Mouse (Mus musculus) mature B cell (primary cell): Measurements from ENCODE around the gene Tma7.

ENCODE experiments used
- in situ Hi-C: fragments of 300-500 bp; cut with MboI; formaldehyde crosslinking; loops from 2 replicates; pipeline ENCODE4 v1.14.3; 2019

Tma7 gene

GRCm38 (mm10) chr9:109046306-109046705 lies 36.1 kb downstream of the Tma7 start:
- in situ Hi-C loops: no loop called here

DNA sequence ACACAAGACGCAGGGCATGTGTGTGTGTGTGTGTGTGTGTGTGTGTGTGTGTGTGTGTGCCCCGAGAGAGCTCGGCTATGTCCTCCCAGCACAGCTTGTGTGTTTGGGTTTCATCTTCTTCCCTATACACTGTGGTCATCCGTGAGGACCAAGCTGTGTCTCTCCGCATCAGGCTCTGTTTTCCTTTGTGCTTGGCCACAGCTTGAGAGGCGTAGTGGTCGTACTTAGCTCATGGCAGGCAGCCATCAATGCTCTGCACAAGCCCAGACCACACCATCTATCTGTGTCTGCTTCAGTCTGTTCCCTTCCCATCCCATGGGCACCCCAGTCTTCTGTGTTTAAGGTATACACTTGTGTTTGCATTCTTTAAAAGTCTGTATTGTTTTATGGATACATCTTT lies 41.0 kb downstream of the Tma7 start:
- in situ Hi-C loops: no loop called here

DNA sequence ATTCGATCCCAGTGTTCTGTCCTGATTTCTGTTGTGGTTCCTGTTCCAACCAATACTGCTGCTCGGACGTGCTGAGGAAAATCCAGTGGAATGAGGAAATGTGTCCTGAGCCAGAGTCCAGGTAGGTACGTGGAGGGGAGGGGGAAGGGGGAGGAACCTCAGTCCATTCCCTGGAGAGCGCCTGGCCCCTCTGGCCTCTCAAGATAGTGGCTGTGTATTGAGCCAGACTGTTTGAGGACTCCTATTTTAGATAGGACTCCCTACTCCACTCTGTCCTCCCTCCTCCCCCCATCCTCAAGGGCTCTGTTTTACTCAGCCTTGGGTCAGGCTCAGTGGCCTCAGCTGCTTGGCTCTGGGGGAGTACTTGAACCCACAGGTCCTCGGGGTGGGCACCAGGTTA lies 41.5 kb downstream of the Tma7 start:
- in situ Hi-C loops: no loop called here

DNA sequence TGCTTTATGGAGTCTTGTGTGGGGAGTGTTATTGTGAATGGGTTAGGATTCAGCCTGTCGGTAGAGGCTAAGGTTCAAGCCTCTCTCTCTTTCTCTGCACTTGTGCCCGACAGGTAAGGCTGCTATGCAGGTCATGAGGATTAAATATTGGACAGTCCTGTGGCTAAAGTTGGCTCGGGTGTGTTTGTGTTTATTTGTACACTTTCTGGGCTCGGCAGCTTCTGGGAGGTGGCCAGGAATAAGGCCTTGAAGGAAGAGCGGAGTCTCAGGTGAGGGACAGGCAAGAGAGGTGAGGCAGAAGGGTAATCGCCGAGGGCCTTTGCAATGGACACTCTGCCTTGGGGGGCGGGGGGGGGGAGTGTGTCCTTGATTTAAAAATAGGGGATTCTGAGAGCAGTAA lies 42.2 kb downstream of the Tma7 start:
- in situ Hi-C loops: no loop called here

DNA sequence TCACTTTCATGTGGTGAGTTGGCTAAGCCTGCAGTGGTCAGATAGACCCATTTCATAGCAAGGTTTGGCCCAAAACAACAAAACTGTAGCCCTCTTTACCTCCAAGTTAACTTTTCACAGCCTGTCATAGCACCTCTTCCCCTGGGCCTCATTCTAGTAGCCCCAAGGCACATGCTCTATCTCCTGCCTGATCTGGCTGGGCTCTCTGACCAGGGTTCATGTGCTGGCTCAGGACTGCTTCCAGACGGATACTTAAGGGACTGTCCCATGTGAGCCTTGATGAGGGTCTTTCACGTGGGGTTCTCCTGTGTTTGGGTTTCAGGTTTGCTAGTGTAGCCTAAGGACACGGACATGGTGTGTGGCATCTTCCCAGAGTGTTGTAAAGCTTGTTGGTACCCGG lies 42.7 kb downstream of the Tma7 start:
- in situ Hi-C loops: no loop called here

DNA sequence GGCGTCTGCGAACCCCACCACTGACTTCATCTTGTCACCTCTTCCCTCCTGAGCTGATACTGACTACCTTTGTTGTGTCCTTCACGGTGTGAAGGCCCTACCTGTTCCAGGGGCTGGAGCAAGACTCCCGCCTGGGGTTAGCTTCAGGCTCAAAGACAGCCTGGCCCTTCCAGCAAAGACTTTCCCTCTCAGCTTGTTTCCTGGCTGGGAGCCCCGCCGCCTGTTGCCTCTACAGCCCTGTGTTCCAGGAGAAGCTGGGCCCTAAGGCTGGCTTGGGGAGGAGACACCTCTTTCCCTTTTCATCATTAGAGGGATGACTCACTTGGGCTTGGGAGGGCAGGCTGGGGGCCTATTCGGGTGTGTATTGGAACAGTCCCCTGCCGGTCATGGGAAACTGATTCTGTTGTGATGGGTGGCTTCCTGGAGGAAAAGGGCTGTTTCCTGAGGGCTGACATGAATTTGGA lies 43.5 kb downstream of the Tma7 start:
- in situ Hi-C loops: no loop called here

- in situ Hi-C loops: no loop called here
These were observed 44.1 kb downstream of the Tma7 start, which contains the start of gene Shisa5 for GRCm38 (mm10) chr9:109038086-109038895. Gene Shisa5 (plus strand): TSS chr9:109038565.

- in situ Hi-C loops: no loop called here
These were observed 50.0 kb downstream of the Tma7 start for GRCm38 (mm10) chr9:109032435-109032834.

- in situ Hi-C loops: no loop called here
These were observed 50.7 kb downstream of the Tma7 start for GRCm38 (mm10) chr9:109031686-109032085.

GRCm38 (mm10) chr9:109031001-109031400 lies 51.4 kb downstream of the Tma7 start:
- in situ Hi-C loops: no loop called here

DNA sequence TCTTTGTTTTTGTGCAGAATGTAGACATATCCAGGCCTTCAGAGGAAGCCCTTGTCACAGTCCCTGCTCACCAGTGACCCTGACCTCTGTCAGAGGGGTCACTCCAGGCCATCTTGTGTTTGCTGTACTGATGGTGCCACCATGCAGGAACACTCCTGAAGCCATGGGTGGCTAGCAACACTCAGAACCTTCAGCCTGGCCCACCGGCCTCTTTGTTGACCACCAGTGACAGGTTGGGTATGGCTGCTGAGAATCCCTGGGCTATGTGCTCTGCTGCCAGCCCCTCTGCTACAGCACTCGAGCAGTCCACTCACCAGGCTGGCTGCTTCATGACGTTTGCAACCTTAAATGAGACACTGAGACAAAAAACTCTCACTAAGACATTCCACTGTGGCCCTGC lies 52.1 kb downstream of the Tma7 start:
- in situ Hi-C loops: no loop called here

GRCm38 (mm10) chr9:109028919-109029318 lies 53.5 kb downstream of the Tma7 start:
- in situ Hi-C loops: no loop called here

DNA sequence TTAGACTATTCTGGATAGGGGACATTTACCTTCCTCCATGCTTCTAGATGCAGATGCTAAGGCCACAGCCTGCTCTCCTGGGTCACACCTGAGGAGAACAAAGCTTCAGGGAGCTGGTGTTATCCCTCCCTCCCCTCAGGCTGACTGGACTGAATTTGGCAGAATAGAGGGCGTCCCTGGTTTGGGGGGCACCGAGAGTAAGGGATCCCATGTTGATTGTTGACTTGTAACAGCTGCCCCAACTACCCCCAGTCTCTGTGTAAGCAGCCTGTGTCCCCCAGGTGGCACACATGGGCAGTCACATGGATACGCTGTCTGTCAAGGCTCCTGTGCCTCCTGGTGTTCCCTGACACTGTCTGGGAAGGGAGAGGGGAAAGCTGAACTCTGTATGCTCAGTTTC lies 54.0 kb downstream of the Tma7 start:
- in situ Hi-C loops: no loop called here

GRCm38 (mm10) chr9:109027521-109027920 lies 54.9 kb downstream of the Tma7 start:
- in situ Hi-C loops: no loop called here
